Mouse (Mus musculus) embryonic facial prominence, embryonic 12.5 days (tissue): ENCODE results near the gene Chdh. TPM values are rescaled to one million over a fixed set of nuclear protein-coding genes. Genes with fewer than 3 reads are reported as not detected.

Source experiments
- ATAC-seq: fragments of 200-750 bp; cut with Nextera tagmentation; 2 replicates; pipeline ENCODE4 v1.8.0; 2017; ENCODE audit not compliant: insufficient number of reproducible peaks, insufficient read depth, low FRiP score, low TSS enrichment
- H3K27ac ChIP-seq: fragments of 300-500 bp; sonication (generic); 2 replicates; pipeline ENCODE4 v1.5.1; 2016; ENCODE audit warnings: mild to moderate bottlenecking
- H3K27me3 ChIP-seq: fragments of 300-500 bp; sonication (generic); 2 replicates; pipeline ENCODE4 v1.6.1; 2016; ENCODE audit warnings: mild to moderate bottlenecking, moderate library complexity
- H3K36me3 ChIP-seq: fragments of 300-500 bp; sonication (generic); 2 replicates; pipeline ENCODE4 v1.6.1; 2016; ENCODE audit warnings: mild to moderate bottlenecking
- H3K4me1 ChIP-seq: fragments of 300-500 bp; sonication (generic); 2 replicates; pipeline ENCODE4 v1.6.1; 2016
- H3K4me2 ChIP-seq: fragments of 300-500 bp; sonication (generic); replicated peaks from 2 replicates; pipeline ENCODE4 v1.6.1; 2016; ENCODE audit warnings: mild to moderate bottlenecking, moderate library complexity
- H3K4me3 ChIP-seq: fragments of 300-500 bp; sonication (generic); 2 replicates; pipeline ENCODE4 v1.5.1; 2016; ENCODE audit warnings: mild to moderate bottlenecking
- H3K9ac ChIP-seq: fragments of 300-500 bp; sonication (generic); 2 replicates; pipeline ENCODE4 v1.6.1; 2016; ENCODE audit warnings: mild to moderate bottlenecking, moderate library complexity
- H3K9me3 ChIP-seq: fragments of 300-500 bp; sonication (generic); 2 replicates; pipeline ENCODE4 v1.6.1; 2016; ENCODE audit warnings: mild to moderate bottlenecking, moderate library complexity
- whole genome bisulfite sequencing: fragments of 180-500 bp; shearing (Covaris S2); methylation state at CpG from one replicate; pipeline ENCODE4 v1.1.7; 2016; 5-methylcytosine and 5-hydroxymethylcytosine counted together
- polyA plus RNA-seq: library from polyadenylated mRNA; unstranded; fragments of >200 nt; fragmentation: Nextera tagmentation; extraction: Ambion mirVana; gene quantifications from 2 replicates; pipeline ENCODE4 v1.2.1, GENCODE M21; 2016

Chdh gene
- polyA plus RNA-seq, 1 experiment from 2014 or later = 0.06 TPM

DNA sequence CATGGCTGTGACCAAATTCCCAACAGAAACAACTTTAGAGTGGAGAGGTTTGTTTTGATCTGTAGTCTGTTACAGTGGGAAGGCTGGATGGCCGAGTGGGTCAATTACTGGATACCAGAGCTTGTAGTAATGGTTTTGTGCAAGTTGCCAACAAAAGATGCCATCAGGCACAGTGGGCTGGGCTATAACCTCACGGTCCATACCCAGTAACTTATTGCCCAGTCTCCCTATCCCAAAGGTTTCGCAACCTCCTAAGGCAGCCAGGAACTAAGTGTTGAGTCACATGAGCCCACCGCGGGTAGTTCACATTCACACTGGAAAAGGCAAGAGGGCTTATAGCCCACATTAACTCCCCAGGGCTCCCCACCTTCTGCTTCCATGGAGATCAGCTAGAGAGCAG is 7.8 kb downstream of the Chdh start:
- Histone ChIP-seq H3K4me2 (no peak overlapping the region), H3K4me1 (no peaks in the 10 kb centered on the region), H3K27ac (no peak overlapping the region), H3K36me3 (no peaks in the 10 kb centered on the region), H3K9ac (no peak overlapping the region), H3K27me3 (no peaks in the 10 kb centered on the region), H3K9me3 (no peaks in the 10 kb centered on the region), H3K4me3 (no peak overlapping the region)
- 94% methylated on average over 5 of the region's 5 CpGs for WGBS
- ATAC-seq = no peak

DNA sequence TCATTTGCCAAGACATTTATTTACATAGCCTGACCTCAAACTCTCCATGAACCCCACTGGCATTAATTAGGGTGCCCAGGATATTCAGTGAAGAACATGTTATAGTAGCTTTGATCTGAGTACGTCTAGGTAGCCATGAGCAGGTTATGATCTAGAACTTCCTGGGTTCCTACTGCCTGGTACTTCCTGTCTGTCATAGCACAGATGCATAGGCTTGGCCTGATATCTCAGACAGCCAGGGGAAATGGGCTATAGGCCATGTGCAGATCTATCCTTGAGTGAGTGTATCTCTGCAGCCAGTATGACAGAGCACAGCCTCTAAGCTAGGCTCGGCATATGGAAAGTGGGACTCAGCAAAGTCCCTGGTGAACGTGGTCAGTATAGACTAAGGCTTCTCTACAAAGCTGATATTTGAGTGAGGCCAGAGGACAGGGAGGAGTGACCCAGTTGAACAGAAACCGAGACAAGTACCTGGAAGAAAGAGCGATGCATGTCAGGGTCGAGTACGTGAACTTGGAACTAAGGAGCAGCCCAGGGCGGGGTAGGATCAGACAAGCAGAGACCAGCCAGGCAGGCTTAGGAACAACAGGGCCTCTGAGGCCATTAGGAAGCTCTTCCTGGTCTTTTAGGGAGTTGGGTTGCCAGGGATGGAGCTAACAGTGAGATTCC is 9.1 kb downstream of the Chdh start:
- no peak for ATAC-seq
- no peaks in the 10 kb centered on the region for H3K9me3 ChIP-seq
- H3K9ac ChIP-seq = no peak overlapping the region
- 89% methylated on average over 8 of the region's 8 CpGs for WGBS
- H3K27ac ChIP-seq = no peak overlapping the region
- no peak overlapping the region for H3K4me2 ChIP-seq
- no peaks in the 10 kb centered on the region for H3K36me3 ChIP-seq
- no peaks in the 10 kb centered on the region for H3K27me3 ChIP-seq
- no peak overlapping the region for H3K4me3 ChIP-seq
- no peaks in the 10 kb centered on the region for H3K4me1 ChIP-seq

DNA sequence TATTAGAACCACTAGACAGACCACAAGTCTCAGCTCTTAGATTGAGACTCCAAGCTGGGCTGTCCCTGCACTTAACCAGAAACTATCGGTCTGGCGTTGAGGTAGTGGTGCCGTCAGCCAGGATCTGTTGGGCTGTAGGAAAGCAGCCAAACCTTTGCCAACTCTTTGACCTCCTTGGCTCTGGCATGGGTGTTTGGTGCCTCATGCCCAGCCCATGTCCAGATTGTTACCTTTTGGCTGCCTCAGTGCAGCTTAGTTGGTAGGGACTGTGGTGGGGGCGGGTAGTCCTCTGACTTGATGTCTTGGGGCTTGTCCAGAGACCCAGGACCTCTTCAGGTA is 9.6 kb downstream of the Chdh start:
- Histone ChIP-seq H3K4me2 (no peak overlapping the region), H3K9ac (no peak overlapping the region), H3K27ac (no peak overlapping the region), H3K4me1 (no peaks in the 10 kb centered on the region), H3K27me3 (no peaks in the 10 kb centered on the region), H3K36me3 (no peaks in the 10 kb centered on the region), H3K9me3 (no peaks in the 10 kb centered on the region), H3K4me3 (no peak overlapping the region)
- 93% methylated on average over 4 of the region's 4 CpGs for whole genome bisulfite sequencing
- no peak for ATAC-seq

- Histone ChIP-seq H3K9me3 (no peaks in the 10 kb centered on the region), H3K4me2 (no peak overlapping the region), H3K4me1 (no peaks in the 10 kb centered on the region), H3K36me3 (no peaks in the 10 kb centered on the region), H3K27me3 (no peaks in the 10 kb centered on the region), H3K27ac (no peak overlapping the region), H3K9ac (no peak overlapping the region), H3K4me3 (no peak overlapping the region)
- no peak for ATAC-seq
- WGBS = 88% methylated on average over 6 of the region's 6 CpGs
These were observed 10.0 kb downstream of the Chdh start for GRCm38 (mm10) chr14:30018846-30019245.

GRCm38 (mm10) chr14:30019375-30019774 is 10.6 kb downstream of the Chdh start:
- Histone ChIP-seq H3K9me3 (no peaks in the 10 kb centered on the region), H3K36me3 (no peaks in the 10 kb centered on the region)
- 92% methylated on average over 8 of the region's 8 CpGs for WGBS

DNA sequence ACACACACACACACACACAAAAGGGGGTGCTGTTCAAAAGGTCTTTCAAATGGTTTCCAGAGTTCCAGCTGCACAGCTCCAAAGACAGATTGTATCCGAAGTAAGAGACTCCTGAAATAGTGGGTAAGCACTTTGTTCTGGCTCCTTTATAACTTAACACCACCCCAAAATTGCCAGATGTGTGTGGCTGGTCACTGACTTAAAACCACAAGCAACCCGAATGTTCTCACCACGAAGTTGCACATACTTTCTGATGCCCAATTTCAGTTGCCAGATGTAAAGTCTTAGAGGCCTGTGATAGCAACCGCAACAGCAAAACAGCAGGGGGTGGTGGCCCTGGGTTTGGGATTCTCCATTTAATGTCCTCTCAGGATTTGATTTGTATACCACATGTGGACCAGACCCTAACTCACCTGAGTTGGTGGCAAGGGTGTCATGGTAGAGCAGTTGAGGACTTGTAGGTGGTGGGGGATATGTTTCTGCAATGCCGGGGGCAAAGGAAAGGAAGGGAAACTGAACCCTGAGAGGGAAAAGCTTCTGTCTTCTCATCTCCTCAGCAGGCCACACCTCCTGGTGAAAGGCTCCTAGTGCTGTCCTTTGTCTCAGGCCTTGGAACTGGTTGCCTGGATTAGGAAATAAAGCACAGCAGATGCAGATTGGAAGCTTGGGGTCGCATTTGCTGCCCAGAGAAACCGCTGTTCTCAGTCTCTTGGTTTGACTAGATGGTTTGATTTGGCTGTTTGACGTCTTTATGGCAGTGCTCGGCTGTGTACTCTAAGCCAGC is 11.2 kb downstream of the Chdh start:
- Histone ChIP-seq H3K27me3 (no peaks in the 10 kb centered on the region), H3K9me3 (no peaks in the 10 kb centered on the region), H3K4me2 (no peak overlapping the region), H3K27ac (no peak overlapping the region), H3K9ac (no peak overlapping the region), H3K4me3 (no peak overlapping the region), H3K4me1 (no peaks in the 10 kb centered on the region), H3K36me3 (no peaks in the 10 kb centered on the region)
- WGBS = 52% methylated on average over 9 of the region's 9 CpGs
- ATAC-seq = no peak

More at GRCm38 (mm10) chr14:30019375-30019774, 10.6 kb downstream of the Chdh start:
- Histone ChIP-seq H3K4me1 (no peaks in the 10 kb centered on the region), H3K4me2 (no peak overlapping the region), H3K9ac (no peak overlapping the region), H3K27me3 (no peaks in the 10 kb centered on the region), H3K4me3 (no peak overlapping the region), H3K27ac (no peak overlapping the region)
- ATAC-seq = no peak

DNA sequence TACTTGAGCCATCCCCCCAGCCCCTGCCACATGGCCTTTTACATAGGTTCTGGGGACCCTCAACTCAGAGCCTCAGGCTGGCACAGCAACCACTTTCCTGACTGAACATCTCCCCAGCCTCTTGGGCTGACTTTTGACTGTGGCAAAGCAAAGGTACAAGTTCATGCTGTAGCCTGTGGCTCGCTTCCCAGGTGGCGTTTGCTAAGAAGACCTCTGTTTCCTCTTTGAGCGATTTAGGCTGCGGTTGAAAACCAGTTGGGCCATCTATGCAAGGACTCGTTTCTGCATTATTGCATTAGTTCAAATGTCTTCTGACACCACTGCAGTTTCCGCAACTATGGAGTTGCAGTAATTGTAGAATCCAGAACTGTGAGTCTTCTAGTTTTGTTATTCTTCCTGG is 13.6 kb downstream of the Chdh start:
- Histone ChIP-seq H3K27ac (no peak overlapping the region), H3K4me2 (no peak overlapping the region), H3K9me3 (no peaks in the 10 kb centered on the region), H3K9ac (no peak overlapping the region), H3K4me1 (no peaks in the 10 kb centered on the region), H3K36me3 (no peaks in the 10 kb centered on the region), H3K27me3 (no peaks in the 10 kb centered on the region), H3K4me3 (no peak overlapping the region)
- ATAC-seq = no peak
- 87% methylated on average over 6 of the region's 6 CpGs for WGBS

DNA sequence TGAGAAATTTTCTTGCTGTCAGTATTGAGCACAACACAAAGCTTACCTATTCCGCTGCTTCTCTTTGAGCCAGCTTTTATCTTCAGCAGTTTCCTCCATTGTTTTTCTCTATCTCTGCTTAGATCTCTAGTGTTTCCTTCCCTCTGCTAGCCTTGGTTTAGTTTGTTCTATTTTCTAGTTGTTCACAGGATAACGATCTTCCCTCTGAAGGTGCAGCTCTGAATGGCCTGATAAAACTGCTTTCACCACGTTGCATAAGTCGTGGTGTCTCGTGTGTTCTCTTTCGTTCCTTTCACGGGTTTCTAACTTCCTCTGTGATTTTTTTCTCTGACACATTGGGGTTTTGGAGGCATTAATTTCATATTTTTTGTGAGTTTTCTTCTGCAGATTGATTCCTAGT is 15.6 kb downstream of the Chdh start:
- no peaks in the 10 kb centered on the region for H3K9me3 ChIP-seq
- H3K4me3 ChIP-seq = no peak overlapping the region
- no peak overlapping the region for H3K27ac ChIP-seq
- 65% methylated on average over 7 of the region's 7 CpGs for WGBS
- no peaks in the 10 kb centered on the region for H3K36me3 ChIP-seq
- no peaks in the 10 kb centered on the region for H3K27me3 ChIP-seq
- no peak for ATAC-seq
- H3K4me1 ChIP-seq = no peaks in the 10 kb centered on the region
- H3K4me2 ChIP-seq = no peak overlapping the region
- H3K9ac ChIP-seq = no peak overlapping the region

DNA sequence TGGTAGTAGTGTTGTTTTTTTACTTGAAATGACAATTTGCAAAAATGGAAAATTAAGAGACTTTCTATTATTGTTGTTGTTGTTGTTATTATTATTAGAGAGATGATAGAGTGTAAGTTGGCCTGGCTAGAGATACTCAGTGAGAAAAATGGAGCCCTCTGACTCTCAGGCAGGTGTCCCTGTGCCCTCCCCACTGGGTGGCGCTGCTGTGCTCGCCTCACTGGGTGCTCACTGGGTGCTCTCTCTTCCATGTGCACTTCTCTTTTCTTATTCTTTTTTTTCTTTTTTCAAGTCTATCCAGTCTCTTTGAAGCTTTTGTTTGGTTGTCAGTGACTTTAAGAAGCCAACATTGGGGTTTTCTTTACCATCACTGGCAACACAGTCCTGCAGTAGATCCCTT is 18.6 kb downstream of the Chdh start:
- Histone ChIP-seq H3K36me3 (no peaks in the 10 kb centered on the region), H3K27ac (no peak overlapping the region), H3K4me1 (no peaks in the 10 kb centered on the region), H3K9me3 (no peaks in the 10 kb centered on the region), H3K4me3 (no peak overlapping the region), H3K4me2 (no peak overlapping the region), H3K9ac (no peak overlapping the region), H3K27me3 (no peaks in the 10 kb centered on the region)
- WGBS = 33% methylated on average over 2 of the region's 2 CpGs
- no peak for ATAC-seq

GRCm38 (mm10) chr14:30033405-30033804 is 24.6 kb downstream of the Chdh start:
- ATAC-seq = no peak
- Histone ChIP-seq H3K9me3 (no peaks in the 10 kb centered on the region), H3K27me3 (no peaks in the 10 kb centered on the region), H3K4me1 (no peaks in the 10 kb centered on the region), H3K4me3 (no peak overlapping the region), H3K36me3 (no peaks in the 10 kb centered on the region), H3K27ac (no peak overlapping the region), H3K9ac (no peak overlapping the region), H3K4me2 (no peak overlapping the region)
- WGBS = 64% methylated on average over 8 of the region's 8 CpGs

DNA sequence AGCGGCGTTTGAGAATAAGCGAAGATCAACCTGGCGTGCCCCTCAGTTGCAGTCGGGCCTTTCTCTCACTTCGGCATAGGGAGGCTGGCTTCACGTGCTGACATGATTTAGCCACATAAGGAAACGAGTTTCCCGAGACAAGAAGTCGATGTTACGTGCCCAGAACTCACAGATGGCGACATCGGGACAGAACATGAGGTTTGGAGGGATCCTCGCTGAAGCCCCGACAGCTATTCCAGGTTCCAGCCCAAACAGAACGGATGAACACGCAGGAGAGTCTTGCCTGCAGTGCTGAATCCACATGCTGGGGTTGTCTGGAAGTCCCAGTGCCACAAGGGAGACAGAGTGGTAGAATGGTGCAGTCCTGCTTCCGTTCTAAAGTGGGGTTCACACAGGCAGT is 29.6 kb downstream of the Chdh start:
- no peak overlapping the region for H3K4me2 ChIP-seq
- no peaks in the 10 kb centered on the region for H3K36me3 ChIP-seq
- no peaks in the 10 kb centered on the region for H3K4me1 ChIP-seq
- H3K9me3 ChIP-seq = no peaks in the 10 kb centered on the region
- H3K4me3 ChIP-seq = no peak overlapping the region
- ATAC-seq = no peak
- no peak overlapping the region for H3K9ac ChIP-seq
- H3K27ac ChIP-seq = no peak overlapping the region
- WGBS = 89% methylated on average over 18 of the region's 18 CpGs
- no peaks in the 10 kb centered on the region for H3K27me3 ChIP-seq

DNA sequence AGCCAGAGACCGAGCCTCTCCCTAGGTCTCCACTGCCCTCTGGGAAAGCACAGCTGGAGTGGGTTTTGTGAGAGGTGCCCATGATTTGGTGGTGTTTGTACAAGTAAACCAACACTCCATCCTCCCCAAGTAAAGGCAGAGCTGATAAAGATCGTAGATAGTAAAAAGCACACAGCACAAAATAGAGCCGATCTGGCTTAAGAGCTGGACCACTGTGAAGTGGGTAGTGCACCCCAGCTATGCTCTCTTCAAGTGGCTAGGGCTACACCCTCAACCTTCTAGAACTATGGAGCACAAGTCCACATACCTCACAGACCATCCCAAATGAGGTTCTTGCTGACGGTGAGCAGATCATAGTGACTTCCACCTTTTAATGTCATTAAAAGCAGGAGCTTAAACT is 30.6 kb downstream of the Chdh start:
- WGBS = 75% methylated on average over 4 of the region's 4 CpGs
- H3K9ac ChIP-seq = no peak overlapping the region

More for the DNA sequence above, 30.6 kb downstream of the Chdh start:
- Histone ChIP-seq H3K4me3 (no peak overlapping the region), H3K9me3 (no peaks in the 10 kb centered on the region), H3K27me3 (no peaks in the 10 kb centered on the region), H3K27ac (no peak overlapping the region), H3K4me2 (no peak overlapping the region), H3K4me1 (no peaks in the 10 kb centered on the region), H3K36me3 (no peaks in the 10 kb centered on the region)
- no peak for ATAC-seq
